Mouse (Mus musculus) layer of hippocampus, postnatal 25 days (tissue): ENCODE results near the gene Lrsam1. TPM values are rescaled to one million over a fixed set of nuclear protein-coding genes. Genes with fewer than 3 reads are reported as not detected.
A peak's percentile ranks its signal among the peaks of the same experiment; 100 is the strongest.

ENCODE experiments used
- DNase-seq, 2 experiments: peaks; one replicate each; pipeline ENCODE4 v3.0.0; 2022; ENCODE audit warnings: mixed read lengths in 2 of 2, low spot score in 1 of 2; ENCODE audit errors: extremely low spot score in 1 of 2
- total RNA-seq, 2 experiments: library from RNA; stranded (reverse); gene quantifications; 2 replicates each; pipeline ENCODE4 v1.2.3; 2021

Lrsam1 gene
- total RNA-seq, 2 experiments from 2014 or later: 35.6 to 36.1 TPM

GRCm38 (mm10) chr2:32968024-32968614 lies 6.7 kb upstream of the Lrsam1 start:
- DNase-seq: no peak

- DNase-seq: peak; percentile 75 to 85
These were observed 5.5 kb upstream of the Lrsam1 start for GRCm38 (mm10) chr2:32966689-32967631.

- DNase-seq: no peak
These were observed 4.8 kb upstream of the Lrsam1 start for GRCm38 (mm10) chr2:32966184-32966688.

GRCm38 (mm10) chr2:32965511-32966183 lies 4.2 kb upstream of the Lrsam1 start:
- no peak for DNase-seq

- no peak for DNase-seq
These were observed 3.4 kb upstream of the Lrsam1 start for GRCm38 (mm10) chr2:32964659-32965457.

- no peak for DNase-seq
These were observed 2.6 kb upstream of the Lrsam1 start for GRCm38 (mm10) chr2:32963981-32964380.

- DNase-seq: no peak
These were observed 2.1 kb upstream of the Lrsam1 start for GRCm38 (mm10) chr2:32963544-32963943.

- DNase-seq: no peak
These were observed 1.4 kb upstream of the Lrsam1 start for GRCm38 (mm10) chr2:32962875-32963220.

GRCm38 (mm10) chr2:32962062-32962874 lies 854 bp upstream of the Lrsam1 start:
- peak in 1 of 2 experiments; percentile 26 for DNase-seq

- no peak for DNase-seq
These were observed 1.1 kb downstream of the Lrsam1 start for GRCm38 (mm10) chr2:32960273-32960672.

- DNase-seq: peak in 1 of 2 experiments; percentile 50
These were observed 4.1 kb downstream of the Lrsam1 start for GRCm38 (mm10) chr2:32957344-32957743.

- no peak for DNase-seq
These were observed 6.8 kb downstream of the Lrsam1 start for GRCm38 (mm10) chr2:32954581-32954980.

GRCm38 (mm10) chr2:32947454-32947853 lies 14.0 kb downstream of the Lrsam1 start:
- DNase-seq: no peak

- no peak for DNase-seq
These were observed 20.9 kb downstream of the Lrsam1 start for GRCm38 (mm10) chr2:32940483-32940882.

- peak in 1 of 2 experiments; percentile 58 for DNase-seq
These were observed 22.0 kb downstream of the Lrsam1 start for GRCm38 (mm10) chr2:32939418-32939817.

GRCm38 (mm10) chr2:32938741-32939140 lies 22.7 kb downstream of the Lrsam1 start:
- DNase-seq: no peak

- no peak for DNase-seq
These were observed 29.7 kb downstream of the Lrsam1 start for GRCm38 (mm10) chr2:32931730-32932129.

GRCm38 (mm10) chr2:32928947-32929829 lies 32.2 kb downstream of the Lrsam1 start:
- DNase-seq: no peak
